Mouse (Mus musculus) MEL (cell line): ENCODE measurements around the gene Gm11273. TPM values are rescaled to one million over a fixed set of nuclear protein-coding genes. Genes with fewer than 3 reads are reported as not detected.
"Not testable (repeated sequence)": the region's sequence is repeated elsewhere in the genome, so short reads cannot be mapped to it uniquely, and the experiment has no call there.

ENCODE experiments used
- DNase-seq: peaks from one replicate; pipeline ENCODE4 v3.0.0; 2011; ENCODE audit warnings: low read depth, low spot score
- H3K27ac ChIP-seq: 2 replicates; pipeline ENCODE4 v1.5.1; 2012; ENCODE audit warnings: low read depth, mild to moderate bottlenecking, control low read depth, low read length, moderate library complexity; ENCODE audit not compliant: control insufficient read depth
- H3K27me3 ChIP-seq, 2 experiments: fragments of 150-350 bp in 1 of 2; sonication (generic) in 1 of 2; 2 replicates each; pipeline ENCODE4 v1.6.1; 2012; ENCODE audit warnings: low read length in 2 of 2, mild to moderate bottlenecking in 2 of 2, improper control_type of control experiment in 1 of 2, moderate library complexity in 1 of 2; ENCODE audit not compliant: insufficient read depth in 2 of 2, control insufficient read depth in 1 of 2
- H3K36me3 ChIP-seq, 2 experiments: 2 replicates each; pipeline ENCODE4 v1.6.1; 2012 to 2014; ENCODE audit warnings: low read length in 2 of 2, improper control_type of control experiment in 1 of 2, inconsistent platforms in 1 of 2, mild to moderate bottlenecking in 1 of 2; ENCODE audit not compliant: insufficient read depth in 2 of 2, control insufficient read depth in 1 of 2
- H3K4me1 ChIP-seq, 2 experiments: fragments of 150-350 bp in 1 of 2; sonication (generic) in 1 of 2; 2 replicates each; pipeline ENCODE4 v1.6.1; 2012; ENCODE audit warnings: low read length in 2 of 2, improper control_type of control experiment in 1 of 2, mild to moderate bottlenecking in 1 of 2; ENCODE audit not compliant: insufficient read depth in 2 of 2, control insufficient read depth in 1 of 2
- H3K4me3 ChIP-seq, 2 experiments: fragments of 150-350 bp in 1 of 2; sonication (generic) in 1 of 2; 2 replicates each; pipeline ENCODE4 v1.5.1; 2012; ENCODE audit warnings: low read depth in 2 of 2, low read length in 2 of 2, mild to moderate bottlenecking in 2 of 2, moderate library complexity in 2 of 2, control low read depth in 1 of 2, improper control_type of control experiment in 1 of 2; ENCODE audit not compliant: control insufficient read depth in 1 of 2, insufficient read depth in 1 of 2
- H3K79me2 ChIP-seq: 2 replicates; pipeline ENCODE4 v1.6.1; 2012; ENCODE audit warnings: mild to moderate bottlenecking, low read length, moderate library complexity; ENCODE audit not compliant: control insufficient read depth, poor library complexity, insufficient read depth
- H3K9ac ChIP-seq: 2 replicates; pipeline ENCODE4 v1.6.1; 2012; ENCODE audit warnings: low read depth, mild to moderate bottlenecking, control low read depth, low read length, moderate library complexity; ENCODE audit not compliant: control insufficient read depth, poor library complexity, severe bottlenecking
- H3K9me3 ChIP-seq: fragments of 150-350 bp; sonication (generic); replicated peaks from 2 replicates; pipeline ENCODE4 v1.6.1; 2012; ENCODE audit warnings: mild to moderate bottlenecking, low read length, improper control_type of control experiment, moderate library complexity; ENCODE audit not compliant: insufficient read depth
- BHLHE40 ChIP-seq: IDR thresholded peaks from 2 replicates; pipeline ENCODE4 v1.6.1; 2012; ENCODE audit warnings: low read depth, mild to moderate bottlenecking, inconsistent platforms, low read length, improper control_type of control experiment, borderline replicate concordance
- CHD2 ChIP-seq: IDR thresholded peaks from 2 replicates; pipeline ENCODE4 v1.6.1; 2011; ENCODE audit warnings: low read length, improper control_type of control experiment
- ELF1 ChIP-seq: IDR thresholded peaks from 2 replicates; pipeline ENCODE4 v1.6.1; 2014; ENCODE audit warnings: low read depth, mild to moderate bottlenecking, inconsistent platforms, low read length, improper control_type of control experiment, moderate library complexity
- ETS1 ChIP-seq: IDR thresholded peaks from 2 replicates; pipeline ENCODE4 v1.6.1; 2012; ENCODE audit warnings: low read depth, mild to moderate bottlenecking, inconsistent platforms, low read length, improper control_type of control experiment, moderate library complexity
- GATA1 ChIP-seq: IDR thresholded peaks from 2 replicates; pipeline ENCODE4 v1.6.1; 2011; ENCODE audit warnings: low read depth, low read length, improper control_type of control experiment
- MAFK ChIP-seq: IDR thresholded peaks from 2 replicates; pipeline ENCODE4 v1.6.1; 2011; ENCODE audit warnings: low read depth, mild to moderate bottlenecking, low read length, improper control_type of control experiment, borderline replicate concordance
- MAX ChIP-seq: IDR thresholded peaks from 2 replicates; pipeline ENCODE4 v1.6.1; 2011; ENCODE audit warnings: low read length, improper control_type of control experiment
- MAZ ChIP-seq: IDR thresholded peaks from 2 replicates; pipeline ENCODE4 v1.6.1; 2012; ENCODE audit warnings: low read depth, mild to moderate bottlenecking, inconsistent platforms, low read length, improper control_type of control experiment
- MEF2A ChIP-seq: IDR thresholded peaks from 2 replicates; pipeline ENCODE4 v1.6.1; 2014; ENCODE audit warnings: low read depth, mild to moderate bottlenecking, inconsistent platforms, low read length, improper control_type of control experiment; ENCODE audit not compliant: poor library complexity, insufficient replicate concordance, severe bottlenecking; ENCODE audit errors: extremely low read depth
- MXI1 ChIP-seq: IDR thresholded peaks from 2 replicates; pipeline ENCODE4 v1.6.1; 2011; ENCODE audit warnings: mild to moderate bottlenecking, low read depth, low read length, improper control_type of control experiment
- MYB ChIP-seq: IDR thresholded peaks from 2 replicates; pipeline ENCODE4 v1.6.1; 2011; ENCODE audit warnings: mild to moderate bottlenecking, low read depth, low read length, improper control_type of control experiment
- MYC ChIP-seq: IDR thresholded peaks from 2 replicates; pipeline ENCODE4 v1.6.1; 2011; ENCODE audit warnings: low read depth, mild to moderate bottlenecking, low read length, improper control_type of control experiment, moderate library complexity
- NELFE ChIP-seq: IDR thresholded peaks from 2 replicates; pipeline ENCODE4 v1.6.1; 2011; ENCODE audit warnings: low read depth, low read length, improper control_type of control experiment
- NRF1 ChIP-seq: IDR thresholded peaks from 2 replicates; pipeline ENCODE4 v1.6.1; 2014; ENCODE audit warnings: low read depth, mild to moderate bottlenecking, inconsistent platforms, low read length, improper control_type of control experiment, moderate library complexity; ENCODE audit not compliant: poor library complexity, insufficient read depth, severe bottlenecking
- POLR2AphosphoS5 ChIP-seq: IDR thresholded peaks from 2 replicates; pipeline ENCODE4 v1.6.1; 2012; ENCODE audit warnings: low read depth, borderline replicate concordance, mild to moderate bottlenecking, inconsistent platforms, low read length, moderate library complexity, mixed read lengths
- RAD21 ChIP-seq: IDR thresholded peaks from 2 replicates; pipeline ENCODE4 v1.6.1; 2011; ENCODE audit warnings: mild to moderate bottlenecking, low read depth, low read length, improper control_type of control experiment
- SIN3A ChIP-seq: IDR thresholded peaks from 2 replicates; pipeline ENCODE4 v1.6.1; 2012; ENCODE audit warnings: low read length, improper control_type of control experiment, inconsistent platforms
- SMC3 ChIP-seq: IDR thresholded peaks from 2 replicates; pipeline ENCODE4 v1.6.1; 2011; ENCODE audit warnings: low read depth, low read length, improper control_type of control experiment
- TBP ChIP-seq: IDR thresholded peaks from 2 replicates; pipeline ENCODE4 v1.8.0; 2011; ENCODE audit warnings: low read depth, low read length, improper control_type of control experiment
- USF1 ChIP-seq: IDR thresholded peaks from 2 replicates; pipeline ENCODE4 v1.6.1; 2014; ENCODE audit warnings: low read depth, mild to moderate bottlenecking, inconsistent platforms, low read length, improper control_type of control experiment, moderate library complexity
- USF2 ChIP-seq, 2 experiments: IDR thresholded peaks; 2 replicates each; pipeline ENCODE4 v1.6.1; 2011 to 2012; ENCODE audit warnings: improper control_type of control experiment in 2 of 2, low read length in 2 of 2, borderline replicate concordance in 1 of 2, inconsistent platforms in 1 of 2, low read depth in 1 of 2, mild to moderate bottlenecking in 1 of 2; ENCODE audit not compliant: insufficient read depth in 1 of 2
- ZMIZ1 ChIP-seq: IDR thresholded peaks from 2 replicates; pipeline ENCODE4 v1.6.1; 2012; ENCODE audit warnings: low read depth, mild to moderate bottlenecking, inconsistent platforms, low read length, improper control_type of control experiment, moderate library complexity
- ZNF384 ChIP-seq: IDR thresholded peaks from 2 replicates; pipeline ENCODE4 v1.6.1; 2012; ENCODE audit warnings: low read depth, mild to moderate bottlenecking, inconsistent platforms, low read length, improper control_type of control experiment
- polyA plus RNA-seq, 2 experiments: library from polyadenylated mRNA; stranded (reverse) in 1 of 2; unstranded in 1 of 2; fragments of >175 nt in 1 of 2; fragments of >200 nt in 1 of 2; gene quantifications; 2 replicates each; pipeline versions ENCODE4 v1.2.1 to v1.2.4; 2012; ENCODE audit warnings: low replicate concordance in 2 of 2, low read depth in 1 of 2; ENCODE audit not compliant: insufficient read length in 2 of 2, insufficient read depth in 1 of 2, missing spikeins in 1 of 2
- total RNA-seq: library from RNA; depleted of rRNA; stranded (reverse); fragments of 300-350 nt; gene quantifications from 2 replicates; pipeline ENCODE4 v1.2.3, GENCODE M21; 2012

Gene Gm11273
- total and polyA plus RNA-seq, 3 experiments = 32.5 to 306 TPM; not detected in 1

DNA sequence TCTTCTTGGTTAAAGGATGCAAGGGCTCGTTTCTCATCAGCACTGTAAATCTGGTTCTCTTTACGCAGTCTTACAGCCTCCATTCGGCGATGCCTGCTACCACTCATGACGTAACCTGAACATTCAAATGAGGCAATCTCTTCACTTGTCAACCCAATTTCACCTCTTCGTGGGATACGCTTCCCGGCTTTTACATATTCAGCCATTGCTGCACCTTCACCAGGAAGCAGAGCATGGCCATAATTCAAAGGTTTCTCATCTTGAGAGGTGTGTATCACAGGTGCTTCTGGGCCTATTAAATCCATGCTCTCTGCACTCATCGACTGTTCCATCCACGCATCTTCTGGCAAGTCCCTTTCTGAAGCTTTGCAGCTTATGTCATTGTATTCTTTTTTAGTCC lies 33.9 kb downstream of the Gm11273 start:
- peaks cover 0 to 3% of the 10 kb centered on the region in 2 experiments; a peak in 2 of 4 replicates for H3K4me1 ChIP-seq
- no peak overlapping the region for H3K27ac ChIP-seq
- H3K9me3 ChIP-seq = no peaks in the 10 kb centered on the region
- TF ChIP-seq MAFK (no peak), SMC3 (no peak), RAD21 (no peak), ZNF384 (no peak), MYB (no peak), CHD2 (no peak), ZMIZ1 (no peak), MXI1 (no peak), MAX (no peak), TBP (no peak), POLR2AphosphoS5 (no peak), ELF1 (no peak)
- no peak overlapping the region for H3K9ac ChIP-seq
- peaks cover 0 to 3% of the 10 kb centered on the region in 2 experiments; a peak in 3 of 4 replicates for H3K27me3 ChIP-seq
- H3K4me3 ChIP-seq = no peak overlapping the region
- DNase-seq = no peak
- H3K36me3 ChIP-seq = peaks cover 0 to 4% of the 10 kb centered on the region in 2 experiments; a peak in 2 of 4 replicates
- no peaks in the 10 kb centered on the region for H3K79me2 ChIP-seq

DNA sequence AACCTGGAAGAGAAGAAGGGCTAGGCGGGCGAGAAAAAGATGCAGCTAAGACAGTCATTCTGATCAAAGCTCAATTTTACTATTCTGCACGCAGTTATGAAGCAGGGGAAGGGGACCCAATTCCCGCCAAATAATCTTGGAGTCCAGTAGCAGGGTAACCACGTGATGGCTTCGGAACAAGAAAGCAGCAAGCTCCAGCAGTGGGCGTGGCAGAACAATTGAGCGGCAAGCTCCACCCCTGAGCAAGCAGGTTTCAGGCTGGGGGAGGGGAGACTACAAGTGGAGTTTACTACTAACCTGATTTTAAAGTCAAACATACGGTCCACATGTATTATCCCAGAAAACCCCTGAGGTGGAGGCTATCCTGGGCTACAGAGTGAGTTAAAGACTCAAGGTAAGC lies 38.7 kb downstream of the Gm11273 start:
- H3K79me2 ChIP-seq, H3K9ac ChIP-seq, H3K4me1 ChIP-seq, H3K27ac ChIP-seq, H3K27me3 ChIP-seq, H3K36me3 ChIP-seq, DNase-seq, H3K9me3 ChIP-seq, H3K4me3 ChIP-seq: not testable (repeated sequence)

DNA sequence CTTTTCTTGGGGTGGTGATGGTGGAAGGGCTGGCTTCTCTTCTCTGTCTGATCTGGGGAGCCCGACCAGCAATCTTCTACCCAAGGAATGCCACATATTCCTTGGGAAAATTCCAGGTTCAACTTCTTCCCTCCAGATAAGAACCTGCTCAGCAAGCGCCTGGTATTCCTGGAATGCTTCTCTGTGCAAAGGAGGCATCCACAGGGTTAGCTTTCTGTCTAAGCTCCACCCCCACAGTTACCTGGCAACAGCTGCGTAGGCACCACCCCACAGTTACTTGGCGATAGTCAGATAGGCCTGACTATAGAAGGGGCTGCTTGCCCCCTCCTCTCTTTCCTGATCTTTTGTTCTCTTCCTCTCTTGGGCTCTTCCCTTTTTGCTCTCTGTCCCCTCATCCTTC lies 44.9 kb downstream of the Gm11273 start:
- H3K27ac ChIP-seq = no peak overlapping the region
- no peak for DNase-seq
- no peak overlapping the region for H3K9ac ChIP-seq
- H3K27me3 ChIP-seq = peaks cover 6% of the 10 kb centered on the region in 2 experiments
- H3K4me1 ChIP-seq = peaks cover 3 to 6% of the 10 kb centered on the region in 2 experiments; a peak in 2 of 4 replicates
- no peaks in the 10 kb centered on the region for H3K9me3 ChIP-seq
- H3K79me2 ChIP-seq = peaks cover 2% of the 10 kb centered on the region
- TF ChIP-seq MAZ (no peak), GATA1 (no peak), ETS1 (no peak), NELFE (no peak), USF2 (IDR thresholded peaks at IDR 0.05; ENCODE audit: borderline replicate concordance in 1 of 2, insufficient read depth in 1 of 2, low read depth in 1 of 2, low read length in 2 of 2) (no peak), NRF1 (no peak), BHLHE40 (no peak), MAX (no peak), USF1 (no peak), MEF2A (no peak), TBP (no peak), SIN3A (no peak), CHD2 (no peak), MYC (no peak)
- H3K36me3 ChIP-seq = peaks cover 0 to 8% of the 10 kb centered on the region in 2 experiments; a peak in 2 of 4 replicates
- no peak overlapping the region for H3K4me3 ChIP-seq
